Mouse (Mus musculus) lung, adult 2 months (tissue): ENCODE measurements around the gene Slfn9.

Experiments used
- CTCF ChIP-seq: fragments of 200-500 bp; IDR thresholded peaks from 2 replicates; pipeline ENCODE4 v1.5.1; 2011; ENCODE audit warnings: mild to moderate bottlenecking, low read length, control low read depth; ENCODE audit not compliant: insufficient read depth
- POLR2A ChIP-seq: fragments of 200-500 bp; IDR thresholded peaks from 2 replicates; pipeline ENCODE4 v1.6.1; 2011; ENCODE audit warnings: low read depth, mild to moderate bottlenecking, control low read depth, low read length, borderline replicate concordance; ENCODE audit errors: extremely low read depth

DNA sequence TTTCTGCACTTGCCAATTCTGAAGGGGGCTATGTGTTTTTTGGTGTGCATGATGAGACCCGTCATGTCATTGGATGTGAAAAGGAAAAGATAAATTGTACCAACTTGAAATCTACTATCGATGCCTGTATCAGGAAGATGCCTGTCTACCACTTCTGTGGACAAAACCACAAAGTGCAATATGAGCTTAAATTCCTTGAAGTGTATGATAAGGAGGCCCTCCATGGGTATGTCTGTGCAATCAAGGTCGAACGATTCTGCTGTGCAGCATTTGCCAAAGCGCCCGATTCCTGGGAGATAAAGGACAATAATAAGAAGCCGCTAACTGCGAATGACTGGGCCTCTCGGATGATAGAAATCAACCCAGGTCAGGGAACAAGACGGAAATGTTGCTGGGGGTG, 34.7 kb downstream of the Slfn9 start:
- TF ChIP-seq CTCF (no peak), POLR2A (no peak)
